Mouse (Mus musculus): Measurements from ENCODE around the gene Mettl17. TPM values are rescaled to one million over a fixed set of nuclear protein-coding genes. Genes with fewer than 3 reads are reported as not detected.
"Not testable (repeated sequence)": the region's sequence is repeated elsewhere in the genome, so short reads cannot be mapped to it uniquely, and the experiment has no call there.

The Mettl17 gene
- total and polyA plus RNA-seq, 2 experiments from 2014 or later, result 41.9 to 61.8 TPM

DNA sequence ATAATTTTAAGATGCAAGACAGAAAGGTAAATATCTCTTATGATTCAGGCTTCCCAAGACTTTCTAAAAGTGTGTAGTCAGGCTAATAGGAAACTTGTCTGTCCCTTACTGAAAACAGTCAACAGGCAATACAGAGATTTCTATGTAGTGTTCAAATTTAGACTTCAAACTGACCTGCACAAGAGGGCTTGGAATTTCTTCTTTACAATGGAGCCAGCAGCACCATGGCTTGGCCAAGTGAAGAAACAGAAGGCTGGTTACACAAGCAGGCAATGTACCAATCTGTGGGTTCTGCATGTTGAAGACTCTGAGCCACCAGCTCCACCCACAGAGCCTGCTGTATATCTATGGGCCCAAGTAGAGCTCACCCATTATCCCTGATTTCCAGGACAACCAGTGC, 31.2 kb upstream of the Mettl17 start, which contains the start of gene Ear6:
Ear6 (plus strand) TSS at position 301 of the 400 bp plus-strand sequence.
- Histone ChIP-seq H3K27ac (no peak within 1 kb of the TSS), H3K27me3 (ENCODE audit: insufficient read depth, low read length) (no peaks in the 10 kb centered on the region), H3K4me2 (ENCODE audit: low read depth, low read length) (no peak within 1 kb of the TSS), H3K9me3 (ENCODE audit: low read length) (no peaks in the 10 kb centered on the region), H3K36me3 (ENCODE audit: insufficient read depth, low read length) (no peaks in the 10 kb centered on the region), H3K4me1 (ENCODE audit: insufficient read depth, low read length) (no peaks in the 10 kb centered on the region), H3K4me3 (ENCODE audit: low read length) (no peak within 1 kb of the TSS), H3K9ac (replicated peaks; ENCODE audit: low read length) (no peak within 1 kb of the TSS)
- ATAC-seq (no peak), DNase-seq (ENCODE audit: low spot score) (no peak)
- no peak for TF ChIP-seq CTCF (IDR thresholded peaks at IDR 0.05; ENCODE audit: low read depth)

GRCm38 (mm10) chr14:51855280-51855679, 29.4 kb upstream of the Mettl17 start:
- not testable (repeated sequence) for H3K27ac ChIP-seq; H3K4me3 ChIP-seq (ENCODE audit: low read length); H3K9ac ChIP-seq (replicated peaks; ENCODE audit: low read length); H3K4me2 ChIP-seq (ENCODE audit: low read depth, low read length); H3K4me1 ChIP-seq (ENCODE audit: insufficient read depth, low read length); ATAC-seq; H3K36me3 ChIP-seq (ENCODE audit: insufficient read depth, low read length); H3K27me3 ChIP-seq (ENCODE audit: insufficient read depth, low read length); H3K9me3 ChIP-seq (ENCODE audit: low read length); DNase-seq (ENCODE audit: low spot score)
- WGBS, result 87% methylated on average over 7 of the region's 7 CpGs

GRCm38 (mm10) chr14:51863603-51864002, 21.0 kb upstream of the Mettl17 start:
- H3K27ac ChIP-seq; H3K9ac ChIP-seq (replicated peaks; ENCODE audit: low read length); H3K9me3 ChIP-seq (ENCODE audit: low read length); H3K36me3 ChIP-seq (ENCODE audit: insufficient read depth, low read length); H3K4me2 ChIP-seq (ENCODE audit: low read depth, low read length); H3K4me1 ChIP-seq (ENCODE audit: insufficient read depth, low read length); H3K27me3 ChIP-seq (ENCODE audit: insufficient read depth, low read length); H3K4me3 ChIP-seq (ENCODE audit: low read length): not testable (repeated sequence)
- ATAC-seq (peak; percentile 72; the same call in 1 of the 2 replicates), DNase-seq (ENCODE audit: low spot score) (peak; percentile 51)
- TF ChIP-seq CTCF (IDR thresholded peaks at IDR 0.05; ENCODE audit: low read depth), result peak; percentile 73
- 0% methylated on average over 1 of the region's 1 CpGs for WGBS

- WGBS, result 71% methylated on average over 2 of the region's 2 CpGs
- Histone ChIP-seq H3K27ac (no peak overlapping the region), H3K36me3 (ENCODE audit: insufficient read depth, low read length) (no peaks in the 10 kb centered on the region), H3K4me2 (ENCODE audit: low read depth, low read length) (no peak overlapping the region), H3K4me1 (ENCODE audit: insufficient read depth, low read length) (no peaks in the 10 kb centered on the region), H3K27me3 (ENCODE audit: insufficient read depth, low read length) (no peaks in the 10 kb centered on the region), H3K9me3 (ENCODE audit: low read length) (no peaks in the 10 kb centered on the region), H3K4me3 (ENCODE audit: low read length) (no peak overlapping the region), H3K9ac (replicated peaks; ENCODE audit: low read length) (no peak overlapping the region)
- no peak for TF ChIP-seq CTCF (IDR thresholded peaks at IDR 0.05; ENCODE audit: low read depth)
- ATAC-seq, result no peak
- no peak for DNase-seq (ENCODE audit: low spot score)
Observed at GRCm38 (mm10) chr14:51870756-51871155, 13.9 kb upstream of the Mettl17 start.

- no peak for TF ChIP-seq CTCF (IDR thresholded peaks at IDR 0.05; ENCODE audit: low read depth)
- Histone ChIP-seq H3K9ac (replicated peaks; ENCODE audit: low read length) (no peak overlapping the region), H3K4me3 (ENCODE audit: low read length) (no peak overlapping the region), H3K36me3 (ENCODE audit: insufficient read depth, low read length) (no peaks in the 10 kb centered on the region), H3K4me1 (ENCODE audit: insufficient read depth, low read length) (no peaks in the 10 kb centered on the region), H3K4me2 (ENCODE audit: low read depth, low read length) (no peak overlapping the region), H3K27me3 (ENCODE audit: insufficient read depth, low read length) (no peaks in the 10 kb centered on the region), H3K9me3 (ENCODE audit: low read length) (no peaks in the 10 kb centered on the region), H3K27ac (no peak overlapping the region)
- ATAC-seq (no peak), DNase-seq (ENCODE audit: low spot score) (no peak)
- 69% methylated on average over 9 of the region's 9 CpGs for WGBS
Observed at GRCm38 (mm10) chr14:51871741-51872140, 12.9 kb upstream of the Mettl17 start.

DNA sequence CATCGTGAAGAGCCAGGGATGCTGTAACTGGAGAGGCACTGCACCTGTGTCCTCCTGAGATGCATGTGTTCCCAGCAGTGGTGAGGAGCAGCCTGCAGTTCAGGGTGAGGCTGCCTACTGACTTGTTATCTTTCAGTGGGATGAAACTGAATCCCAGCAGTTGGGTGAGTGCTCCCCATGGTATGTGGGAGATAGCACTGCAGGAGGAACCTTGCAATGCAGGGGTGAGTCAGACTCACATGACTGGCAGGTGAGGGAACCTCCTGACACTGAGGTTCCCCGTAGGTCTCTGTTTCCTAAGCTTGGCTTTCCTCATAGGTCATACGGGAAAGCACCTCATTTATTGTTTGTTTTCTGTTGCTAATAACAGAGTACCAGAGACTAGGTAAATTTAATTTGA, 7.1 kb upstream of the Mettl17 start:
- no peaks in the 10 kb centered on the region for H3K9me3 ChIP-seq (ENCODE audit: low read length)
- no peak overlapping the region for H3K9ac ChIP-seq (replicated peaks; ENCODE audit: low read length)
- H3K27ac ChIP-seq, result no peak overlapping the region
- no peak overlapping the region for H3K4me3 ChIP-seq (ENCODE audit: low read length)
- H3K27me3 ChIP-seq (ENCODE audit: insufficient read depth, low read length), result no peaks in the 10 kb centered on the region
- no peak for DNase-seq (ENCODE audit: low spot score)
- H3K4me2 ChIP-seq (ENCODE audit: low read depth, low read length), result no peak overlapping the region
- ATAC-seq, result no peak
- TF ChIP-seq CTCF (IDR thresholded peaks at IDR 0.05; ENCODE audit: low read depth), result no peak
- WGBS, result 89% methylated on average over 3 of the region's 3 CpGs
- H3K4me1 ChIP-seq (ENCODE audit: insufficient read depth, low read length), result no peaks in the 10 kb centered on the region
- no peaks in the 10 kb centered on the region for H3K36me3 ChIP-seq (ENCODE audit: insufficient read depth, low read length)

DNA sequence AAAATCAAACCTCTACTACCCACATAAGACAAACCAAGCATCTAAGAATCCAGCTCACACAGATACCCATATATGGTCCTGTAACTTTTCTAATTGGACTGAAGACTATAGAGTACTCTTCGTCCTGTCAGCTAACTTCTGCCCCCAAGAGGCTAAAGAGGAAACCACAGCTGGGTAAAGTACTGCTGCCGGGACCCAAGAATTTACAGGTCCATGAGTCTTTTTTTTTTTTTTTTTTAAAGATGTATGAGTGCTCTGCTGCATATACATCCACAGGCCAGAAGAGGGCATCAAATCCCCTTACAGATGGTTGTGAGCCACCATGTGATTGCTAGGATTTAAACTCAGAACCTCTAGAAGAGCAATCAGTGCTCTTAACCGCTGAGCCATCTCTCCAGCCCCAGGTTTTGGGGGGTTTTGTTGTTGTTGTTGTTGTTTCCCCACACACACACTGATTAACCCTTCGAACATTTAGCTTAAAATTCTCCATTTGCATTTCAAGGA, 1.1 kb upstream of the Mettl17 start:
- peak; percentile 87 for DNase-seq (ENCODE audit: low spot score)
- H3K4me2 ChIP-seq (ENCODE audit: low read depth, low read length), result peak overlapping the region; percentile 64
- no peaks in the 10 kb centered on the region for H3K27me3 ChIP-seq (ENCODE audit: insufficient read depth, low read length)
- peaks cover 5% of the 10 kb centered on the region; the same call in 1 of the 2 replicates for H3K4me1 ChIP-seq (ENCODE audit: insufficient read depth, low read length)
- peaks cover 3% of the 10 kb centered on the region; the same call in 1 of the 2 replicates for H3K36me3 ChIP-seq (ENCODE audit: insufficient read depth, low read length)
- H3K9ac ChIP-seq (replicated peaks; ENCODE audit: low read length), result peak overlapping the region; percentile 46; the same call in 1 of the 2 replicates
- peak overlapping the region; percentile 61 for H3K4me3 ChIP-seq (ENCODE audit: low read length)
- no peak; the same call in 1 of the 2 replicates for TF ChIP-seq CTCF (IDR thresholded peaks at IDR 0.05; ENCODE audit: low read depth)
- WGBS, result 0% methylated on average over 4 of the region's 4 CpGs
- no peaks in the 10 kb centered on the region for H3K9me3 ChIP-seq (ENCODE audit: low read length)
- peak overlapping the region; percentile 60; the same call in 1 of the 2 replicates for H3K27ac ChIP-seq
- peak; percentile 34 for ATAC-seq

All from hindbrain, postnatal 0 days (tissue).